11 mouse cellular contexts compared by ENCODE assay signal in genomic region chr1:165192714-165193264, GRCm38 (mm10). TPM values are rescaled to one million over a fixed set of nuclear protein-coding genes. Genes with fewer than 3 reads are reported as not detected.
DNase-seq lines count a peak whose midpoint lies in the region; ATAC-seq and TF ChIP-seq lines count a peak whose summit lies in the region.
"Had no signal": no experiment of that assay in that cellular context is flagged by ENCODE, and none has a peak within 500 bp of the region (broad histone marks: within the 10 kb centered on the region; RNA-seq: fewer than 3 reads in every experiment).

No protein-coding gene starts in this region.

- H3K27ac ChIP-seq in heart, embryonic 11.5 days (ENCODE audit: low read depth, low read length), result no peak overlapping the region
- no peak overlapping the region for H3K27ac ChIP-seq in neural tube, embryonic 11.5 days (ENCODE audit: low read depth, low read length)
- peak overlapping the region; percentile 95 for H3K27ac ChIP-seq in intestine, postnatal 0 days (ENCODE audit: low read depth, low read length)
- H3K27ac ChIP-seq in stomach, embryonic 15.5 days, result peak overlapping the region; percentile 92

- H3K36me3 ChIP-seq in heart, embryonic 11.5 days (ENCODE audit: control insufficient read depth, insufficient read depth, low read length), result no peaks in the 10 kb centered on the region
- H3K36me3 ChIP-seq in neural tube, embryonic 11.5 days (ENCODE audit: control insufficient read depth, insufficient read depth, low read length), result no peaks in the 10 kb centered on the region
- no peaks in the 10 kb centered on the region; the same call in 1 of the 2 replicates for H3K36me3 ChIP-seq in intestine, postnatal 0 days (ENCODE audit: control insufficient read depth, insufficient read depth)
- no peaks in the 10 kb centered on the region for H3K36me3 ChIP-seq in stomach, embryonic 15.5 days

- peak overlapping the region; percentile 86 for H3K9ac ChIP-seq in heart, embryonic 11.5 days (ENCODE audit: low read depth, low read length)
- no peak overlapping the region for H3K9ac ChIP-seq in neural tube, embryonic 11.5 days (ENCODE audit: low read length)
- H3K9ac ChIP-seq in intestine, postnatal 0 days (ENCODE audit: low read depth, low read length), result peak overlapping the region; percentile 92; the same call in 1 of the 2 replicates
- no peak overlapping the region for H3K9ac ChIP-seq in stomach, embryonic 15.5 days

- no peaks in the 10 kb centered on the region for H3K9me3 ChIP-seq in heart, embryonic 11.5 days (replicated peaks; ENCODE audit: control insufficient read depth, low read length)
- no peaks in the 10 kb centered on the region for H3K9me3 ChIP-seq in neural tube, embryonic 11.5 days (ENCODE audit: control insufficient read depth, low read length)
- H3K9me3 ChIP-seq in intestine, postnatal 0 days (ENCODE audit: control insufficient read depth), result no peaks in the 10 kb centered on the region
- no peaks in the 10 kb centered on the region for H3K9me3 ChIP-seq in stomach, embryonic 15.5 days

- H3K4me2 ChIP-seq in heart, embryonic 11.5 days, result peak overlapping the region; percentile 86
- H3K4me2 ChIP-seq in neural tube, embryonic 11.5 days (ENCODE audit: low read depth), result peak overlapping the region; percentile 71
- peak overlapping the region; percentile 87 for H3K4me2 ChIP-seq in intestine, postnatal 0 days (replicated peaks; ENCODE audit: low read depth)
- peak overlapping the region; percentile 88 for H3K4me2 ChIP-seq in stomach, embryonic 15.5 days

- H3K4me3 ChIP-seq in heart, embryonic 11.5 days (ENCODE audit: low read depth, low read length), result peak overlapping the region; percentile 81
- H3K4me3 ChIP-seq in neural tube, embryonic 11.5 days (ENCODE audit: low read depth, low read length), result no peak overlapping the region
- H3K4me3 ChIP-seq in intestine, postnatal 0 days (ENCODE audit: low read depth, low read length), result peak overlapping the region; percentile 84
- H3K4me3 ChIP-seq in stomach, embryonic 15.5 days (replicated peaks), result peak overlapping the region; percentile 78

- intact Hi-C loops in heart, postnatal 14 days (cut with DNase I), result no loop called here

- no peak for TF ChIP-seq CTCF in intestine, postnatal 0 days (IDR thresholded peaks at IDR 0.05; ENCODE audit: low read depth)

- no peak for DNase-seq in heart, postnatal 14 days
- DNase-seq in neural tube, embryonic 11.5 days (ENCODE audit: low spot score), result no peak
- DNase-seq in neural tube, embryonic 10.5 days (ENCODE audit: extremely low spot score, low spot score), result no peak
- DNase-seq in urinary bladder, postnatal 10 days (ENCODE audit: low spot score), result no peak
- DNase-seq in thymus, postnatal 25 days, result no peak
- DNase-seq: cerebellum, adult 11-12 months had no signal

- 38% methylated on average over 10 of the region's 10 CpGs for WGBS in heart, embryonic 11.5 days (ENCODE audit: insufficient replicate concordance)
- 74% methylated on average over 10 of the region's 10 CpGs for WGBS in neural tube, embryonic 11.5 days
- WGBS in intestine, postnatal 0 days, result 45% methylated on average over 10 of the region's 10 CpGs
- 51% methylated on average over 10 of the region's 10 CpGs for WGBS in stomach, embryonic 15.5 days

- ATAC-seq in heart, embryonic 11.5 days (replicated peaks; ENCODE audit: insufficient number of reproducible peaks, low FRiP score, low TSS enrichment), result no peak
- ATAC-seq in neural tube, embryonic 11.5 days (ENCODE audit: insufficient read depth, low FRiP score, low TSS enrichment), result no peak
- no peak for ATAC-seq in intestine, postnatal 0 days
- ATAC-seq in stomach, embryonic 15.5 days (ENCODE audit: insufficient read depth, low FRiP score, low read depth), result no peak

- H3K27me3 ChIP-seq in heart, embryonic 11.5 days (ENCODE audit: control insufficient read depth, insufficient read depth, low read length), result no peaks in the 10 kb centered on the region
- no peaks in the 10 kb centered on the region; the same call in 1 of the 2 replicates for H3K27me3 ChIP-seq in neural tube, embryonic 11.5 days (ENCODE audit: control insufficient read depth, insufficient read depth, low read length)
- no peaks in the 10 kb centered on the region for H3K27me3 ChIP-seq in intestine, postnatal 0 days (replicated peaks; ENCODE audit: control insufficient read depth, insufficient read depth, low read length)
- no peaks in the 10 kb centered on the region for H3K27me3 ChIP-seq in stomach, embryonic 15.5 days (replicated peaks)

- H3K4me1 ChIP-seq in heart, embryonic 11.5 days (ENCODE audit: control insufficient read depth, insufficient read depth, low read length), result peaks cover 21% of the 10 kb centered on the region; the same call in 1 of the 2 replicates
- H3K4me1 ChIP-seq in neural tube, embryonic 11.5 days (ENCODE audit: control insufficient read depth, insufficient read depth, low read length), result peaks cover 6% of the 10 kb centered on the region; the same call in 1 of the 2 replicates
- H3K4me1 ChIP-seq in intestine, postnatal 0 days (replicated peaks; ENCODE audit: control insufficient read depth, insufficient read depth, low read length), result peaks cover 8% of the 10 kb centered on the region
- H3K4me1 ChIP-seq in stomach, embryonic 15.5 days, result 0 out of 2 replicates have a peak, but pooled peaks cover 11% of the 10 kb centered on the region

RNA-seq across cellular contexts. Expression of gene Sft2d2, which starts 1.4 kb away (rescaled TPM):
- polyA plus RNA-seq in heart, embryonic 11.5 days (2014; fragmentation: Nextera tagmentation; extraction: Ambion mirVana), result 21.9 and 29.3 TPM in 2 replicates
- 10 to 100 TPM; 13.6 to 14.5 TPM for total RNA-seq in heart, postnatal 14 days (2021)
- 11.8 TPM in 2 replicates for polyA plus RNA-seq in neural tube, embryonic 11.5 days (2014; fragmentation: Nextera tagmentation; extraction: Ambion mirVana)
- polyA plus RNA-seq in intestine, postnatal 0 days (2015; fragmentation: Nextera tagmentation; extraction: Ambion mirVana), result 24.3 and 26.1 TPM in 2 replicates
- polyA plus RNA-seq in stomach, embryonic 15.5 days (2015; fragmentation: Nextera tagmentation; extraction: Ambion mirVana), result 22.8 and 26.1 TPM in 2 replicates

RNA-seq across cellular contexts. Expression of gene Tbx19, which starts 32.2 kb away (rescaled TPM):
- not detected in 2 replicates for polyA plus RNA-seq in heart, embryonic 11.5 days (2014; fragmentation: Nextera tagmentation; extraction: Ambion mirVana)
- total RNA-seq in heart, postnatal 14 days (2021), result not detected
- not detected in 2 replicates for polyA plus RNA-seq in neural tube, embryonic 11.5 days (2014; fragmentation: Nextera tagmentation; extraction: Ambion mirVana)
- 0.05 TPM in 1 of 2 replicates, not detected in the other for polyA plus RNA-seq in intestine, postnatal 0 days (2015; fragmentation: Nextera tagmentation; extraction: Ambion mirVana)
- not detected in 2 replicates for polyA plus RNA-seq in stomach, embryonic 15.5 days (2015; fragmentation: Nextera tagmentation; extraction: Ambion mirVana)
- total RNA-seq: granulocyte monocyte progenitor cell, adult 5-6 weeks; monocyte, adult 5-6 weeks had no signal

RNA-seq across cellular contexts. Expression of gene Tiprl, which starts 44.0 kb away (rescaled TPM):
- 78.4 and 87.6 TPM in 2 replicates for polyA plus RNA-seq in heart, embryonic 11.5 days (2014; fragmentation: Nextera tagmentation; extraction: Ambion mirVana)
- 10 to 100 TPM; 37.1 to 37.8 TPM for total RNA-seq in heart, postnatal 14 days (2021)
- polyA plus RNA-seq in neural tube, embryonic 11.5 days (2014; fragmentation: Nextera tagmentation; extraction: Ambion mirVana), result 96.8 and 110 TPM in 2 replicates
- 59.7 and 61.9 TPM in 2 replicates for polyA plus RNA-seq in intestine, postnatal 0 days (2015; fragmentation: Nextera tagmentation; extraction: Ambion mirVana)
- polyA plus RNA-seq in stomach, embryonic 15.5 days (2015; fragmentation: Nextera tagmentation; extraction: Ambion mirVana), result 89.2 and 92.3 TPM in 2 replicates

Comparison
In these comparisons a context has a peak if more than half of its experiments do, and no peak if none do; other contexts are left out.
1. H3K27ac ChIP-seq: peak in intestine, postnatal 0 days (single experiment) and stomach, embryonic 15.5 days (single experiment); none in heart, embryonic 11.5 days (single experiment) and neural tube, embryonic 11.5 days (single experiment).
2. H3K9ac ChIP-seq: peak in heart, embryonic 11.5 days (single experiment) and intestine, postnatal 0 days (single experiment); none in neural tube, embryonic 11.5 days (single experiment) and stomach, embryonic 15.5 days (single experiment).
3. Peak in every context shown above with its lines, with median percentiles within 50 percentile points of each other: H3K4me2 ChIP-seq.